Mouse (Mus musculus) forebrain, embryonic 10.5 days (tissue): ENCODE data around the gene Scamp1. TPM values are rescaled to one million over a fixed set of nuclear protein-coding genes. Genes with fewer than 3 reads are reported as not detected.

Experiments
- DNase-seq: peaks from one replicate; pipeline ENCODE4 v3.0.0-alpha.2; 2017; ENCODE audit warnings: low spot score; ENCODE audit errors: extremely low spot score
- H3K27ac ChIP-seq: fragments of 300-500 bp; sonication (generic); 2 replicates; pipeline ENCODE4 v1.5.1; 2016; ENCODE audit warnings: mild to moderate bottlenecking
- H3K27me3 ChIP-seq: fragments of 300-500 bp; sonication (generic); 2 replicates; pipeline ENCODE4 v1.6.1; 2016; ENCODE audit warnings: mild to moderate bottlenecking; ENCODE audit not compliant: poor library complexity, severe bottlenecking
- H3K36me3 ChIP-seq: fragments of 300-500 bp; sonication (generic); replicated peaks from 2 replicates; pipeline ENCODE4 v1.6.1; 2016; ENCODE audit warnings: mild to moderate bottlenecking, moderate library complexity
- H3K4me1 ChIP-seq: fragments of 300-500 bp; sonication (generic); 2 replicates; pipeline ENCODE4 v1.6.1; 2016
- H3K4me3 ChIP-seq: fragments of 300-500 bp; sonication (generic); 2 replicates; pipeline ENCODE4 v1.5.1; 2016; ENCODE audit warnings: mild to moderate bottlenecking, moderate library complexity
- H3K9me3 ChIP-seq: fragments of 300-500 bp; sonication (generic); 2 replicates; pipeline ENCODE4 v1.6.1; 2016; ENCODE audit warnings: mild to moderate bottlenecking, moderate library complexity
- WGBS: fragments of 180-500 bp; shearing (Covaris S2); methylation state at CpG from one replicate; pipeline ENCODE4 v1.1.7; 2016; 5-methylcytosine and 5-hydroxymethylcytosine counted together
- polyA plus RNA-seq: library from polyadenylated mRNA; unstranded; fragments of >200 nt; fragmentation: Nextera tagmentation; extraction: Ambion mirVana; gene quantifications from 2 replicates; pipeline ENCODE4 v1.2.1, GENCODE M21; 2016

Scamp1 gene
- polyA plus RNA-seq, 1 experiment from 2014 or later: 27.3 TPM

DNA sequence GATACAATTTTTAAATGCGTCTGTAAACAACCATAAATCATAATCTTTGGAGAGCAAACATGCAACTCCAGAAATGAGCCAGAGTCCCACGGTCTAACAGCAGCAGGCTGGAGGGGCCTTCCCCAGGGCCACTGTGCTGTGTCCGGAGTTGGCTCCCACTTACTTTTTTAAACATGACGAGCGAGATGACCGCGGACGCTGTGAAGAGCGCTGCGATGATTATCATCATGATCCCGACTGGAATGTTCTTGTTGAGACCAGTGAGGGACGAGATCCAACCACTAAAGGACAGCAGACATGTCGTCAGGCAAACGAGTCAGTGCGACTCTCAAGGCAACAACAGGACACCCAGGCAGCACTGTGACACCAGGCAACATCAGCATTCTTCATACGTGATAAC, 77.7 kb downstream of the Scamp1 start:
- 97% methylated on average over 16 of the region's 16 CpGs for WGBS
- no peak overlapping the region for H3K4me3 ChIP-seq
- H3K9me3 ChIP-seq: peaks cover 6% of the 10 kb centered on the region; the same call in 1 of the 2 replicates
- H3K36me3 ChIP-seq: peaks cover 26% of the 10 kb centered on the region
- peaks cover 20% of the 10 kb centered on the region for H3K4me1 ChIP-seq
- H3K27me3 ChIP-seq: peaks cover 5% of the 10 kb centered on the region; the same call in 1 of the 2 replicates
- no peak overlapping the region for H3K27ac ChIP-seq
- DNase-seq: no peak

DNA sequence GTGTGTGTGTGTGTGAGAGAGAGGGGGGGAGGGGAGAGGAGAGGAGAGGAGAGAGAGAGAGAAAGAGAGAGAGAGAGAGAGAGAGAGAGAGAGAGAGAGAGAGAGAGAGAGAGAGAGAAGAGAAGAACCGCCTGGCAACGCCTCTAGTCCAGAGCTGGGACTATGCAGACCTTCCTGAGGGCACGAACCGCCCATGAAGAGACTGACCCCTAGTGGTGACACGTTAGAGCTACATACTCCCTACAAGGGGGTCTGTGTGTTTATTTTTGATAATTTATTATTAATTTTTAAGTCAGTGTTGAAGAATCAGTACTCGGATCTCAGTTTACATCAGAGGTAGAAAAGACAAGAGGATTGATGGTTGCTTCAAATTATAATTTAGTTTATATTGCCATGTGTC, 80.4 kb downstream of the Scamp1 start:
- 14% methylated on average over 6 of the region's 6 CpGs for WGBS
- H3K27me3 ChIP-seq: peaks cover 5% of the 10 kb centered on the region; the same call in 1 of the 2 replicates
- DNase-seq: no peak
- H3K27ac ChIP-seq: no peak overlapping the region
- peaks cover 26% of the 10 kb centered on the region for H3K36me3 ChIP-seq
- H3K9me3 ChIP-seq: peaks cover 6% of the 10 kb centered on the region; the same call in 1 of the 2 replicates
- H3K4me1 ChIP-seq: 0 out of 2 replicates have a peak, but pooled peaks cover 4% of the 10 kb centered on the region
- H3K4me3 ChIP-seq: no peak overlapping the region

DNA sequence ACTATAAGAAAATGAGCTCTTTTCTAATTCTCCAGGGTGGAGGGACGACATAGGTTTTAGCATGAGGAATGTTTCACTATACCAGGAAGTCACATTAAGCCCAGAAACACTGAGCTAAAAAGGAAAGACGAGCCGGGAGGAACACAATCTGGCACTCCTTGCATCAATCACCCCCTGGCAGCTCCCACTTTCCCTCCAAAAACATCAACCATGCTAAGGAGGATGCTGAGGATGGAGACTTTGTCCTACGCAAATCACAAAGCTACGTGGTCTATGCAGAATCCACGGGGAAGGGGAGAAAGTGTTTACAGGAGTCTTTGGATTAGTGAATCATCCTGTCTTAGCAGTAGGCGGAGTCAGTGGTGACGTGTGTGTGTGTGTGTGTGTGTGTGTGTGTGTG, 85.8 kb downstream of the Scamp1 start:
- no peak overlapping the region for H3K4me3 ChIP-seq
- H3K4me1 ChIP-seq: 0 out of 2 replicates have a peak, but pooled peaks cover under 1% of the 10 kb centered on the region
- no peaks in the 10 kb centered on the region for H3K9me3 ChIP-seq
- 86% methylated on average over 8 of the region's 8 CpGs for WGBS
- DNase-seq: no peak
- peaks cover 18% of the 10 kb centered on the region; the same call in 1 of the 2 replicates for H3K36me3 ChIP-seq
- H3K27ac ChIP-seq: no peak overlapping the region
- peaks cover 5% of the 10 kb centered on the region; the same call in 1 of the 2 replicates for H3K27me3 ChIP-seq

DNA sequence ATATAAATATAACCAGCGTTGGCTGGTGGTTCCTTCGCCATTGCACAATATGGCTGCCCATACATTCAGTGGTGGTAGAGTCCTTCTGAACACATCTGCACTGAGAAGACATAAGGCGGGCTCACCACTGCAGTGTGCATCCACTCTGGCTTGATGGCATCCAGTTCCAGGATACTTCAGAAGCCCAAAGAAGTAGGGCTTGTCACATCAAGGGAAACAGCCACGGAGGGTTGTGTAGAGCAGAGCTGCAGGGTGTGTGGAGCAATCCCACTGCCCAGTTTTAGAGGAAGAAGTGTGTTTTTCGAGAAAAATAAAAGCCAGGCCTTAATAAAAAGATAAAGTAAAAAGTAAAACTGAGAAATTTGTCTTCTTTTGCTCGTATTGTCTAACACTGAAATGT, 87.0 kb downstream of the Scamp1 start:
- Histone ChIP-seq H3K4me1 (peaks cover 4% of the 10 kb centered on the region; the same call in 1 of the 2 replicates), H3K27me3 (no peaks in the 10 kb centered on the region), H3K27ac (no peak overlapping the region), H3K36me3 (peaks cover 15% of the 10 kb centered on the region; the same call in 1 of the 2 replicates), H3K4me3 (no peak overlapping the region), H3K9me3 (no peaks in the 10 kb centered on the region)
- WGBS: 90% methylated on average over 6 of the region's 6 CpGs
- no peak for DNase-seq

DNA sequence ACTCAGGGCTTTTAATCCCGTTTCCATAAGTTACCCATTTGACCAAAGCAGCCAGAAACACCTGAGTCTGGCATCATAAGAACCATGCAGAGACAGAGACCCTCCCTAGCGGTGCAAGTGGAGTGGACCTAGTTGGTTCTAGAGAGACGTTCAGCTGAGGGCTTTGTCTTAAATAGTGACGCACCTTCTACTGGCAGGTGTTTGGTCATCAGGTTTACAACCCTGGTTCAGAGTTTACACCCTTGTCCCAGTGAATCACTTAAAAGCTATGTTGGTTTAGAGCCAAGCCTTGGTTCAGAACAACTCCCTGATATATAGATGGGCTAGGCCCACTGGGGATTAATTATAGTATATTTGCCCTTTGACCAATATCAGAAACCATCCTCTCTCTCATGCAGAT, 92.4 kb downstream of the Scamp1 start:
- no peak for DNase-seq
- H3K9me3 ChIP-seq: no peaks in the 10 kb centered on the region
- 93% methylated on average over 4 of the region's 4 CpGs for WGBS
- peaks cover 30% of the 10 kb centered on the region for H3K36me3 ChIP-seq
- no peak overlapping the region for H3K27ac ChIP-seq
- H3K4me1 ChIP-seq: peaks cover 32% of the 10 kb centered on the region
- H3K27me3 ChIP-seq: peaks cover 29% of the 10 kb centered on the region
- H3K4me3 ChIP-seq: no peak overlapping the region

DNA sequence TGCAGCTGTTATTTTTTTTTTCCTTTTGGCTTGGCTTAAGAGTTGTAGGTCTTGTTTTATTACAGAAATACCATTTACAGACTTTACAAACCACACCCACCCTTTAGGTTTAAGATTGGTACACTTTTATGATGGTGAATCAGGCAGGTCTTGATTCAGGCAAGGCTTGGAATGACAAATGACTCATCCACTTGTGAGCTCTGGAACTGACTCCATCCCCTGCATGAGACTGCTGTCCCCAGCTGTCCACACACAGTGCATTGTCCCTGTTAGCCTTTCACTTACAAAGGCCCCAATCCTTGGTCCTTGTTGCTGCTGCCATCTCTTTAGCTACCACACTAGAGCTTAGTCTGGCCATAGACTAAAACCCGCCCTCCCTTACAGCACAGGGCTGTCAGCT, 95.3 kb downstream of the Scamp1 start:
- Histone ChIP-seq H3K9me3 (no peaks in the 10 kb centered on the region), H3K4me1 (peaks cover 56% of the 10 kb centered on the region), H3K36me3 (peaks cover 17% of the 10 kb centered on the region), H3K4me3 (no peak overlapping the region), H3K27ac (0 out of 2 replicates have a peak overlapping the region, but pooled peaks have one; percentile 42), H3K27me3 (peaks cover 52% of the 10 kb centered on the region)
- 87% methylated on average over 1 of the region's 1 CpGs for WGBS
- DNase-seq: no peak

DNA sequence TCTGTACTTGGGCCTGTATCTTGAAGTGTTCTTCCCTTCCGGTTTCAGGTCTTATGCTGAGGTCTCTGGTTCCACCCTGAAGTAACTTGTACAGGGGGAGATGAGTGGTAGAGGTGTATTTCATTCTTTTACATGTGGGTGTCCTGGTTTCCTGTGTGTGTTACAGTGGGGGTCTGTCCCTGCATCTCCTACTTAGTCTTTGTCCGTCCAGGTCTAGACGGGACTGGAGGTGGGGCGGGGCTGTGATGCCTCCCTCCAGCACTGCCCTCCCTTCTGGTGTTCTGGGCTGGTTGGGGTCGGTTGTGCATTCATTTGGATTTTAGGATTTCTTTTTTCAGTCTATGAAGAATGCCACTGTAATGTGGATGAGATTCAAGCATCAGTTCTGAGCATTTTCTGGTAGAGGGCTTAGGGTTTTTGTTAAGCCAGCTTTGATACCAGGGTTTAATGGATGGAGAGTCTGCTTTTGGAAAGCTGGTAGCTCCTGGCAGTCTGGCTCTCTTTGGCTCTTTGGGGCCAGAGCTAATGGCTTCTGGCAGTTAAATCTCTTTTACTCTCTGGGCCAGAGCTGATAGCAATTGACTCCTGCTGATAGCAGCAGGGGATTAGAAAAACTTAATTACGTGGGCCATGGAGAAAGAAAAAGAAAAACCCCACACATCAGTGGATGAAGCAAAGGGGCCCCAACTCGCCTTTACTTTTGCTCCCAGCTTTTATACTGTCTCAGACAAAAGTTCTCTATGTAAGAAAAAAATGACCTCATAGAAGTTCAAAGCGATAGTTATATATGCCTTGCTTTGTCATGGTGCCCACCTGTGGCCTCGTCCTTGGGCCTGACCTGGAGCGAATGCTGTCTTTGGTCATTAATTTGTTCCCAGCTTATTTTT, 97.2 kb downstream of the Scamp1 start:
- Histone ChIP-seq H3K9me3 (no peaks in the 10 kb centered on the region), H3K4me1 (peaks cover 52% of the 10 kb centered on the region), H3K36me3 (peaks cover 22% of the 10 kb centered on the region), H3K27ac (peak overlapping the region; percentile 66), H3K27me3 (peaks cover 69% of the 10 kb centered on the region), H3K4me3 (no peak overlapping the region)
- DNase-seq: peak; percentile 52
- WGBS: 14% methylated on average over 10 of the region's 10 CpGs

DNA sequence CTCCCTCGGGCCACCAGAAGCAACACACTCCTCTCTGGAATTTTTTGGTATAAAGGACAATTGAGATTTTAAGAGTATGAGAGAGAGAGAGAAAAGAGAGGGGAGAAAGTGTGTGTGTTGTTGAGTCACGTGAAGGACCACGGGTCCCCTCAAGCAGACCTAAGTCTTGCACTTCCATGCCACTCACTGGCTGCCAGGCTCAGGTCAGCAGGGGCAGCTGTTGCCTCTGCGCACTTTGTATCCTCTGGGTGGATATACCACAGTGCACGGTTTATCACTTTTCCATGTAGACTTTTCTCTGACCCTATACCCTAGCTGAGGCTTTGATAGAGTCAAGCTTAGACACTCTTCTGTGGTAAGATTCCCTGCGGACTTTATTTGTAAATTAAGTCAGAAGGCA, 100.0 kb downstream of the Scamp1 start:
- H3K9me3 ChIP-seq: no peaks in the 10 kb centered on the region
- no peak for DNase-seq
- no peak overlapping the region for H3K27ac ChIP-seq
- H3K27me3 ChIP-seq: peaks cover 52% of the 10 kb centered on the region
- H3K36me3 ChIP-seq: peaks cover 6% of the 10 kb centered on the region; the same call in 1 of the 2 replicates
- H3K4me1 ChIP-seq: peaks cover 43% of the 10 kb centered on the region
- H3K4me3 ChIP-seq: no peak overlapping the region
- WGBS: 89% methylated on average over 5 of the region's 6 CpGs

DNA sequence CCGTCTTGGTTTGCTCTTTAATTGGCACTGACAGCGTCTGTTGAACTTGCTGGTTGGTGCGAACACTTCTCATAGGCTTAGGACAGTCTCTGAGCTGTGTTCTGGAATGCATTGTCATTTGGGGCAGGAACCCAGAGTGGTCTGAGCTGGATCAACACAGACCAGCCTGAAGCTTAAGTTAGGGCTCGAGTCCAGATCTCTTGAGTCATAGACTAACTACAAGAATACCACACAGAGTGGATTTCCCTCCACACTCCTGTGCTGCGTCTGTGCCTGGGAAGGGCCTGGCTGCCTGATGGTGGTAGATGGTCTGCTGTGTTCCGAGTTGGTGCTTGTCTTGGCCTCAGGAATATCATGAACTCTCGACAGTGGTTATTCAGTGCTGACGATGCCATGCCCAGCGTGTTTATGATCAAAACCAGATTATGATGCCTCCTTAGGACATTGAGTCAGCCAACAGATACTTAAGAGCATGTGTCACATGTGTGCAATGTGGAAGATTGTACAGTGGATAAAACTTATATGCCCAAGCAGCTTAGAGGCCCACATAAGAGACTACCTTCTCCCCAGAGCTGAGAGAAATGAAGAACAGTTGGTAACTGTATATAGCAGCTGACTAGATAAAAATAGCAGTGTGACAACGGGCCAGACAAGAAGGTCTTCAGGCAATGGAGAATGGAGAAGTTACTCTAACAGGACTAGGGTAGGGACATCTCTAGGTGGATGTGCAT, 100.8 kb downstream of the Scamp1 start:
- peaks cover 40% of the 10 kb centered on the region for H3K4me1 ChIP-seq
- H3K36me3 ChIP-seq: peaks cover 6% of the 10 kb centered on the region; the same call in 1 of the 2 replicates
- H3K9me3 ChIP-seq: no peaks in the 10 kb centered on the region
- DNase-seq: no peak
- no peak overlapping the region for H3K27ac ChIP-seq
- WGBS: 91% methylated on average over 10 of the region's 10 CpGs
- no peak overlapping the region for H3K4me3 ChIP-seq
- peaks cover 48% of the 10 kb centered on the region for H3K27me3 ChIP-seq

DNA sequence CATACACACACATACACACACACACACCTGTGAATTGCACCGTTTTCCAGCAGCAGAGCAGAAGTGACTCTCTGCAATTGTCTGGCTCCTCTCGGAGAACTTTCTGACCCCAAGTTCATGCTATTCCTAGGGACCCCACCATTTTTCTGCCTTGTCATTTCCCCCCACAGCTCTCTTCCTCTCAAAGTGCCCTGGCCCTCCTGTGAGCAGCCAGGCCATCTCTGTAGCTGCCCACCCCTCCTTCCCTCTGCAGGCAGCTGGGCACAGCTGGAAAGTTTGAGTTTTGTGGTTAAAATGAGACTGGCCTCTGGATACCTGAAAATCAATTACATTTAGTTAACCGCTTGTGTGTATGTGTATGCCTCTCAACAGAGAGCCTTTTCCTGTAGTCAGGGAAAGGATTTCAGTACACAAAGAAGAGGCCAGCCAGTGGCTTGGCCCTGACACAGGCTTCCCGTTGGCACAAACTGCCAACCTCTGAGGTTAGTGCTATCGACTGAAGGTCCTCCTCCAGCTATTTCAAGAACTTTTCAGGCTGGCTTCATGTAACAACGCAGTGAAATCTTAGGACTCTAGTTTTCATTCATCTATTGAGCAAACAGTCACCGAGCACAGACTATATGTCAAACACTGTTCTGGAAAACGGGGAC, 102.2 kb downstream of the Scamp1 start:
- no peak overlapping the region for H3K4me3 ChIP-seq
- no peaks in the 10 kb centered on the region for H3K9me3 ChIP-seq
- DNase-seq: no peak
- H3K4me1 ChIP-seq: peaks cover 35% of the 10 kb centered on the region
- H3K27me3 ChIP-seq: peaks cover 48% of the 10 kb centered on the region
- H3K36me3 ChIP-seq: peaks cover 6% of the 10 kb centered on the region; the same call in 1 of the 2 replicates
- 93% methylated on average over 8 of the region's 8 CpGs for WGBS
- H3K27ac ChIP-seq: no peak overlapping the region

DNA sequence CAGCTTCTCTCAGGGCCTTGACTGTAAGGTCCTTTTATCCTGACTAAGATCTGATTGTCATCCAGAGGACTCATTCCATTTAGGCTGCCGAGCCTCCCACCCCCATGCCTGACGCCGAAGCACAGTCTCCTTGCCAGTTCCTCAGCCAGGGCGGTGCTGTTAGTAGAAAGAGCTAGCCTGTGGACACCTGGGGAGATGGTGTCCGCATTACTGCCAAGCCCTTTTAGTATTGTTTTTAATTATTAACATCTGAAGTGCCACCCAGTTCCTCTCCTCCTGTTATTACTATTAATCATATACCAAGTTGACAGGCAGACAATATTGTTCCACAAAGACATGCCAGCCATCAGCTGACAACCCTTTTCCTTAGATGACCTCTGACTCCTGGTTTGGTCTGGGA, 103.6 kb downstream of the Scamp1 start:
- peaks cover 48% of the 10 kb centered on the region for H3K27me3 ChIP-seq
- H3K4me3 ChIP-seq: no peak overlapping the region
- peaks cover 25% of the 10 kb centered on the region for H3K4me1 ChIP-seq
- no peaks in the 10 kb centered on the region for H3K9me3 ChIP-seq
- no peak for DNase-seq
- H3K27ac ChIP-seq: no peak overlapping the region
- peaks cover 9% of the 10 kb centered on the region for H3K36me3 ChIP-seq
- WGBS: 89% methylated on average over 5 of the region's 5 CpGs
